Mouse (Mus musculus): ENCODE measurements around the gene Tiam1.

DNA sequence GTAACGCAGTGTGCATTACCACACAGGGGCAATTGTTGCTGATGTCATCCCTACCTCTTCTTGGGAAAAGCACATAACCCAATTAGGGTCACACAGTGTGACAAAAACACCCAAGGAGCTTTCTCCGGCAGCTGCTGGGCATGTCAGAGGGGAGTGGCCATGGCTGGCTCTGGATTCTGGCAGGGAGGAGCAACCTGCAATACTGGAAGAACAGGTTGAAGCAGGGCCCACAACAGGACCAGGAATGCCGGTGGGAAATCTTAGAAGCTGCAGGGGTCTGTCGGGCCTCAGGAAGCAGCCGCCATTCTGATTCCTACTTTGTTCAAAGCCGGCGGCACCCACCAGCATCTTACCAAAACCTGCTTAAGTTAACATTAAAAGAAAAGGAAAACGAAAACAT, 189.0 kb downstream of the Tiam1 start:
- TF ChIP-seq CTCF (IDR thresholded peaks at IDR 0.05; ENCODE audit: borderline replicate concordance, extremely low read depth, insufficient read depth, insufficient read length), result no peak
- no peak for TF ChIP-seq POLR2A (IDR thresholded peaks at IDR 0.05; ENCODE audit: borderline replicate concordance, extremely low read depth, insufficient read depth, insufficient read length, poor library complexity, severe bottlenecking)

Measured in brain, embryonic 14.5 days (tissue).